Mouse (Mus musculus): Measurements from ENCODE around the gene Fitm2. TPM values are rescaled to one million over a fixed set of nuclear protein-coding genes. Genes with fewer than 3 reads are reported as not detected.

Fitm2 gene
- polyA plus RNA-seq, 1 experiment from 2014 or later = 11.2 TPM

- 78% methylated on average over 1 of the region's 1 CpGs for WGBS
- peak overlapping the region; percentile 81 for H3K4me3 ChIP-seq
- no peaks in the 10 kb centered on the region for H3K9me3 ChIP-seq
- no peak for ATAC-seq (ENCODE audit: low FRiP score, low read depth)
- peak overlapping the region; percentile 66 for H3K4me2 ChIP-seq (replicated peaks)
- peaks cover 35% of the 10 kb centered on the region for H3K4me1 ChIP-seq
- 0 out of 2 replicates have a peak, but pooled peaks cover 6% of the 10 kb centered on the region for H3K27me3 ChIP-seq
- H3K36me3 ChIP-seq = no peaks in the 10 kb centered on the region
- H3K27ac ChIP-seq (replicated peaks) = 0 out of 2 replicates have a peak overlapping the region, but pooled peaks have one; percentile 15
- peak overlapping the region; percentile 86 for H3K9ac ChIP-seq (replicated peaks)
Measured at GRCm38 (mm10) chr2:163439488-163439887, 32.9 kb downstream of the Fitm2 start.

GRCm38 (mm10) chr2:163438619-163439451 lies 33.6 kb downstream of the Fitm2 start:
- WGBS = 2% methylated on average over 27 of the region's 30 CpGs
- Histone ChIP-seq H3K36me3 (no peaks in the 10 kb centered on the region), H3K4me3 (peak overlapping the region; percentile 81), H3K4me2 (replicated peaks) (peak overlapping the region; percentile 66), H3K9me3 (no peaks in the 10 kb centered on the region), H3K27me3 (0 out of 2 replicates have a peak, but pooled peaks cover 6% of the 10 kb centered on the region), H3K27ac (replicated peaks) (peak overlapping the region; percentile 79), H3K9ac (replicated peaks) (peak overlapping the region; percentile 86), H3K4me1 (peaks cover 35% of the 10 kb centered on the region)
- ATAC-seq (ENCODE audit: low FRiP score, low read depth) = peak; percentile 78

GRCm38 (mm10) chr2:163438246-163438618 lies 34.2 kb downstream of the Fitm2 start, which contains the start of gene Gdap1l1:
Gene Gdap1l1 (plus strand): TSS chr2:163438476.
- H3K4me3 ChIP-seq = peak within 1 kb of the TSS; percentile 81
- H3K9me3 ChIP-seq = no peaks in the 10 kb centered on the region
- ATAC-seq (ENCODE audit: low FRiP score, low read depth) = peak; percentile 76
- H3K27me3 ChIP-seq = 0 out of 2 replicates have a peak, but pooled peaks cover 6% of the 10 kb centered on the region
- peak within 1 kb of the TSS; percentile 86 for H3K9ac ChIP-seq (replicated peaks)
- no peaks in the 10 kb centered on the region for H3K36me3 ChIP-seq
- WGBS = 0% methylated on average over 18 of the region's 18 CpGs
- H3K27ac ChIP-seq (replicated peaks) = peak within 1 kb of the TSS; percentile 79
- peaks cover 35% of the 10 kb centered on the region for H3K4me1 ChIP-seq
- peak within 1 kb of the TSS; percentile 66 for H3K4me2 ChIP-seq (replicated peaks)

GRCm38 (mm10) chr2:163437800-163438199 lies 34.6 kb downstream of the Fitm2 start:
- peak overlapping the region; percentile 86 for H3K9ac ChIP-seq (replicated peaks)
- H3K4me2 ChIP-seq (replicated peaks) = peak overlapping the region; percentile 66
- WGBS = 44% methylated on average over 4 of the region's 4 CpGs
- no peak for ATAC-seq (ENCODE audit: low FRiP score, low read depth)
- no peaks in the 10 kb centered on the region for H3K9me3 ChIP-seq
- H3K36me3 ChIP-seq = no peaks in the 10 kb centered on the region
- H3K27ac ChIP-seq (replicated peaks) = peak overlapping the region; percentile 79
- H3K4me3 ChIP-seq = peak overlapping the region; percentile 81
- H3K4me1 ChIP-seq = peaks cover 35% of the 10 kb centered on the region
- H3K27me3 ChIP-seq = 0 out of 2 replicates have a peak, but pooled peaks cover 6% of the 10 kb centered on the region

- H3K9me3 ChIP-seq = no peaks in the 10 kb centered on the region
- no peak overlapping the region for H3K4me3 ChIP-seq
- H3K27me3 ChIP-seq = 0 out of 2 replicates have a peak, but pooled peaks cover 6% of the 10 kb centered on the region
- H3K36me3 ChIP-seq = no peaks in the 10 kb centered on the region
- H3K27ac ChIP-seq (replicated peaks) = no peak overlapping the region
- H3K9ac ChIP-seq (replicated peaks) = no peak overlapping the region
- ATAC-seq (ENCODE audit: low FRiP score, low read depth) = no peak
- WGBS = 21% methylated on average over 4 of the region's 4 CpGs
- no peak overlapping the region for H3K4me2 ChIP-seq (replicated peaks)
- peaks cover 12% of the 10 kb centered on the region for H3K4me1 ChIP-seq
Measured at GRCm38 (mm10) chr2:163433971-163434370, 38.5 kb downstream of the Fitm2 start.

GRCm38 (mm10) chr2:163431289-163431688 lies 41.1 kb downstream of the Fitm2 start:
- H3K9ac ChIP-seq (replicated peaks) = no peak overlapping the region
- no peak overlapping the region for H3K4me3 ChIP-seq
- ATAC-seq (ENCODE audit: low FRiP score, low read depth) = no peak
- no peaks in the 10 kb centered on the region for H3K36me3 ChIP-seq
- no peak overlapping the region for H3K27ac ChIP-seq (replicated peaks)
- no peaks in the 10 kb centered on the region for H3K9me3 ChIP-seq
- H3K4me1 ChIP-seq = no peaks in the 10 kb centered on the region
- no peak overlapping the region for H3K4me2 ChIP-seq (replicated peaks)
- WGBS = 90% methylated on average over 9 of the region's 9 CpGs
- no peaks in the 10 kb centered on the region for H3K27me3 ChIP-seq

- WGBS = 55% methylated on average over 4 of the region's 4 CpGs
- H3K9me3 ChIP-seq = no peaks in the 10 kb centered on the region
- no peak overlapping the region for H3K27ac ChIP-seq (replicated peaks)
- no peaks in the 10 kb centered on the region for H3K4me1 ChIP-seq
- H3K27me3 ChIP-seq = no peaks in the 10 kb centered on the region
- no peak overlapping the region for H3K4me3 ChIP-seq
- ATAC-seq (ENCODE audit: low FRiP score, low read depth) = no peak
- H3K4me2 ChIP-seq (replicated peaks) = no peak overlapping the region
- H3K36me3 ChIP-seq = no peaks in the 10 kb centered on the region
- H3K9ac ChIP-seq (replicated peaks) = no peak overlapping the region
Measured at GRCm38 (mm10) chr2:163428346-163429011, 44.0 kb downstream of the Fitm2 start.

GRCm38 (mm10) chr2:163424597-163424996 lies 47.8 kb downstream of the Fitm2 start, which contains the start of gene Oser1:
Gene Oser1 (minus strand): TSS chr2:163424697.
- H3K4me1 ChIP-seq = peaks cover 12% of the 10 kb centered on the region
- no peak within 1 kb of the TSS for H3K9ac ChIP-seq (replicated peaks)
- WGBS = 78% methylated on average over 6 of the region's 6 CpGs
- no peak for ATAC-seq (ENCODE audit: low FRiP score, low read depth)
- H3K27ac ChIP-seq (replicated peaks) = no peak within 1 kb of the TSS
- no peak within 1 kb of the TSS for H3K4me3 ChIP-seq
- no peaks in the 10 kb centered on the region for H3K9me3 ChIP-seq
- H3K36me3 ChIP-seq = peaks cover 4% of the 10 kb centered on the region; the same call in 1 of the 2 replicates
- H3K4me2 ChIP-seq (replicated peaks) = no peak within 1 kb of the TSS
- H3K27me3 ChIP-seq = no peaks in the 10 kb centered on the region

GRCm38 (mm10) chr2:163422895-163423660 lies 49.4 kb downstream of the Fitm2 start:
- Histone ChIP-seq H3K27me3 (no peaks in the 10 kb centered on the region), H3K9me3 (no peaks in the 10 kb centered on the region), H3K4me3 (no peak overlapping the region), H3K4me2 (replicated peaks) (no peak overlapping the region), H3K4me1 (peaks cover 18% of the 10 kb centered on the region), H3K36me3 (peaks cover 4% of the 10 kb centered on the region; the same call in 1 of the 2 replicates), H3K9ac (replicated peaks) (no peak overlapping the region), H3K27ac (replicated peaks) (no peak overlapping the region)
- 86% methylated on average over 9 of the region's 9 CpGs for WGBS
- no peak for ATAC-seq (ENCODE audit: low FRiP score, low read depth)

- H3K27me3 ChIP-seq = no peaks in the 10 kb centered on the region
- H3K27ac ChIP-seq (replicated peaks) = no peak overlapping the region
- peaks cover 27% of the 10 kb centered on the region for H3K4me1 ChIP-seq
- peak overlapping the region; percentile 80 for H3K9ac ChIP-seq (replicated peaks)
- no peaks in the 10 kb centered on the region for H3K9me3 ChIP-seq
- ATAC-seq (ENCODE audit: low FRiP score, low read depth) = no peak
- peak overlapping the region; percentile 75 for H3K4me2 ChIP-seq (replicated peaks)
- peak overlapping the region; percentile 98 for H3K4me3 ChIP-seq
- H3K36me3 ChIP-seq = peaks cover 4% of the 10 kb centered on the region; the same call in 1 of the 2 replicates
- WGBS = 36% methylated on average over 10 of the region's 10 CpGs
Measured at GRCm38 (mm10) chr2:163420366-163420886, 52.0 kb downstream of the Fitm2 start.

GRCm38 (mm10) chr2:163419346-163420045 lies 52.9 kb downstream of the Fitm2 start:
- H3K4me1 ChIP-seq = peaks cover 27% of the 10 kb centered on the region
- under 1% methylated on average over 62 of the region's 71 CpGs for WGBS

More at GRCm38 (mm10) chr2:163419346-163420045, 52.9 kb downstream of the Fitm2 start:
- Histone ChIP-seq H3K27me3 (no peaks in the 10 kb centered on the region), H3K9ac (replicated peaks) (peak overlapping the region; percentile 92), H3K4me3 (peak overlapping the region; percentile 98), H3K9me3 (no peaks in the 10 kb centered on the region), H3K4me2 (replicated peaks) (peak overlapping the region; percentile 96), H3K36me3 (peaks cover 8% of the 10 kb centered on the region), H3K27ac (replicated peaks) (peak overlapping the region; percentile 78)
- peak; percentile 99 for ATAC-seq (ENCODE audit: low FRiP score, low read depth)
